Mouse (Mus musculus): ENCODE data around the gene Olfr524.

Gene Olfr524

GRCm38 (mm10) chr7:140186646-140187620 is 18.8 kb downstream of the Olfr524 start:
- in situ Hi-C loops (cut with MboI; ENCODE audit: low sequenced_read_pairs), result no loop called here

- in situ Hi-C loops (cut with MboI; ENCODE audit: low sequenced_read_pairs), result no loop called here
These were observed 21.6 kb downstream of the Olfr524 start for GRCm38 (mm10) chr7:140184206-140184605.

GRCm38 (mm10) chr7:140180692-140181091 is 25.1 kb downstream of the Olfr524 start:
- in situ Hi-C loops (cut with MboI; ENCODE audit: low sequenced_read_pairs), result no loop called here

- in situ Hi-C loops (cut with MboI; ENCODE audit: low sequenced_read_pairs), result no loop called here
These were observed 26.6 kb downstream of the Olfr524 start for GRCm38 (mm10) chr7:140179176-140179575.

- in situ Hi-C loops (cut with MboI; ENCODE audit: low sequenced_read_pairs), result no loop called here
These were observed 32.8 kb downstream of the Olfr524 start, which contains the start of gene Olfr523 for GRCm38 (mm10) chr7:140172936-140173335. Gene Olfr523, plus strand, starts transcription at chr7:140173217.

GRCm38 (mm10) chr7:140170863-140171262 is 34.9 kb downstream of the Olfr524 start:
- in situ Hi-C loops (cut with MboI; ENCODE audit: low sequenced_read_pairs), result no loop called here

- in situ Hi-C loops (cut with MboI; ENCODE audit: low sequenced_read_pairs), result no loop called here
These were observed 36.4 kb downstream of the Olfr524 start for GRCm38 (mm10) chr7:140169386-140169785.

- in situ Hi-C loops (cut with MboI; ENCODE audit: low sequenced_read_pairs), result no loop called here
These were observed 37.8 kb downstream of the Olfr524 start for GRCm38 (mm10) chr7:140167950-140168349.

- in situ Hi-C loops (cut with MboI; ENCODE audit: low sequenced_read_pairs), result no loop called here
These were observed 41.1 kb downstream of the Olfr524 start, which contains the start of gene Olfr522 for GRCm38 (mm10) chr7:140164664-140165063. Gene Olfr522, minus strand, starts transcription at chr7:140164764.

GRCm38 (mm10) chr7:140160363-140160762 is 45.4 kb downstream of the Olfr524 start:
- in situ Hi-C loops (cut with MboI; ENCODE audit: low sequenced_read_pairs), result no loop called here

- in situ Hi-C loops (cut with MboI; ENCODE audit: low sequenced_read_pairs), result no loop called here
These were observed 51.4 kb downstream of the Olfr524 start, which contains the start of gene Sprn for GRCm38 (mm10) chr7:140154218-140154927. Gene Sprn, minus strand, starts transcription at chr7:140154877.

GRCm38 (mm10) chr7:140153829-140154217 is 51.9 kb downstream of the Olfr524 start:
- in situ Hi-C loops (cut with MboI; ENCODE audit: low sequenced_read_pairs), result no loop called here

- in situ Hi-C loops (cut with MboI; ENCODE audit: low sequenced_read_pairs), result no loop called here
These were observed 52.4 kb downstream of the Olfr524 start for GRCm38 (mm10) chr7:140153383-140153782.

All from CH12F3 (cell line).